Mouse (Mus musculus) midbrain, embryonic 15.5 days (tissue): ENCODE measurements around the gene Grik4. TPM values are rescaled to one million over a fixed set of nuclear protein-coding genes. Genes with fewer than 3 reads are reported as not detected.

ENCODE experiments used
- ATAC-seq: fragments of 200-750 bp; cut with Nextera tagmentation; replicated peaks from 2 replicates; pipeline ENCODE4 v1.8.0; 2017; ENCODE audit warnings: moderate TSS enrichment
- H3K27ac ChIP-seq: fragments of 300-500 bp; sonication (generic); 2 replicates; pipeline ENCODE4 v1.5.1; 2015; ENCODE audit warnings: mild to moderate bottlenecking, inconsistent platforms
- H3K27me3 ChIP-seq: fragments of 300-500 bp; sonication (generic); replicated peaks from 2 replicates; pipeline ENCODE4 v1.6.1; 2015; ENCODE audit warnings: inconsistent platforms
- H3K36me3 ChIP-seq: fragments of 300-500 bp; sonication (generic); replicated peaks from 2 replicates; pipeline ENCODE4 v1.6.1; 2015; ENCODE audit warnings: inconsistent platforms
- H3K4me1 ChIP-seq: fragments of 300-500 bp; sonication (generic); 2 replicates; pipeline ENCODE4 v1.6.1; 2015; ENCODE audit warnings: inconsistent platforms
- H3K4me2 ChIP-seq: fragments of 300-500 bp; sonication (generic); 2 replicates; pipeline ENCODE4 v1.6.1; 2015; ENCODE audit warnings: inconsistent platforms, mild to moderate bottlenecking, moderate library complexity
- H3K4me3 ChIP-seq: fragments of 300-500 bp; sonication (generic); 2 replicates; pipeline ENCODE4 v1.5.1; 2015; ENCODE audit warnings: mild to moderate bottlenecking, inconsistent platforms
- H3K9ac ChIP-seq: fragments of 300-500 bp; sonication (generic); 2 replicates; pipeline ENCODE4 v1.6.1; 2015; ENCODE audit warnings: mild to moderate bottlenecking, inconsistent platforms
- H3K9me3 ChIP-seq: fragments of 300-500 bp; sonication (generic); 2 replicates; pipeline ENCODE4 v1.6.1; 2016; ENCODE audit warnings: inconsistent platforms
- WGBS: fragments of 180-500 bp; shearing (Covaris S2); methylation state at CpG from one replicate; pipeline ENCODE4 v1.1.7; 2015; ENCODE audit warnings: mixed read lengths; 5-methylcytosine and 5-hydroxymethylcytosine counted together
- polyA plus RNA-seq: library from polyadenylated mRNA; unstranded; fragments of >200 nt; fragmentation: Nextera tagmentation; extraction: Ambion mirVana; gene quantifications from 2 replicates; pipeline ENCODE4 v1.2.1, GENCODE M21; 2015

Gene Grik4
- polyA plus RNA-seq, 1 experiment from 2014 or later = 11.2 TPM

DNA sequence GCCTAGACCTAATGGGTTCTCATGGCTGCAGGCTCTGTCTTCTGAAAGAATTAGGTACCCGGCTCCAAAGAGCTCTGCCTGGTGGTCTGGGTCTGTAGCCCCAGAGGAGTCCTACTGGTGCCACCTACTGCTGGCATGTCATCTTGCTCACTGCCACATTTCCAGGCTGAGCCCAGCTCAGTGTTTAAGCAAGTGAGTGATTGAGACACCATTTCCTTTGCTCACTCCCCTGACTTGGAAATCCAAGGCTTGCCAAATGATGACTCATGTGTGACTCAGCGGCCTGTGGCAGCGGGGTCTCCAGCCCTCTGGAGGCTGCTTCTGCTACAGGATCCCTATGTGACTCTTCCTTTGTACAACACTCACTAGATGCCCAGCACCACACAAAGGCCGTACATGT is 72.6 kb downstream of the Grik4 start:
- Histone ChIP-seq H3K9ac (no peak overlapping the region), H3K36me3 (no peaks in the 10 kb centered on the region), H3K27me3 (no peaks in the 10 kb centered on the region), H3K4me3 (no peak overlapping the region), H3K27ac (no peak overlapping the region), H3K4me2 (no peak overlapping the region), H3K9me3 (no peaks in the 10 kb centered on the region), H3K4me1 (peaks cover 12% of the 10 kb centered on the region)
- 94% methylated on average over 4 of the region's 4 CpGs for WGBS
- ATAC-seq = no peak

DNA sequence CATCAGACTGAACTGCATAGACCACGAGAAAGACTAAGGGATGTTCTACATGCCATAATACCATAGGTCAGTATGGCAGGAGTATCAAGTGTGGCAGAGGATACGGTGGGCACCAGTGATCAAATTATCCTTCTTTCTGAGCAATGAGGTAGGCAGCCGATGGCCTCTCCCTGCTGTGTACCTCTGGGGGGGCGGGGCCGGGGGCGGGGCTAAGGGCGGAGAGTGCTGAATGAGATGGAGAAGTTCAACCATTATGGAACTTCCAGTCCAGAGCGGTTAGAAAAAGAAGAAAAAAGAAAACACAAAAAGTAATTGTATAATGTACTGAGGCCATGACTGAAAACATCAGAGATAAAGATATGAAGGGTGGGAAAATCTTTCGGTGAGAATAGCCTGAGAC is 74.0 kb downstream of the Grik4 start:
- 52% methylated on average over 9 of the region's 9 CpGs for WGBS

DNA sequence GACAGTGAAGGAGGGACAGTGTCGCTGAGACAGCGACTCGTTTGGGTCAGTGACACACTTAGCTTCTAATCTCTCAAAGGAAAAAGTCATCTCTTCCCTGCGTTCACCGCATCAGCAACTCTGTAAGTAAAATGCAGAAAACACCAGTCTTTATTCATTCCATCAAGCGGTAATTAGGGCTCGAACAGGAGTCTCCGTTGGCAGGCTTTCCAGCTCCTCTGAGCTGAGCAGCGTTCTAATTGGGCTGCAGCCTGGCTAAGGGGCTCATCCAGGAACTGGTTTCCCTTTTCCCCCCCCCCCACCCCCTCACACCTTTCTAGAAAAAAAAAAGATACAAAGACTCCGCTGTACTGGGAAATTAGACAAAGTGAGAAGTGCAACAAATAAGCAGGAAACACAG is 75.8 kb downstream of the Grik4 start:
- WGBS = 30% methylated on average over 10 of the region's 10 CpGs

More for the DNA sequence above, 74.0 kb downstream of the Grik4 start:
- Histone ChIP-seq H3K4me2 (no peak overlapping the region), H3K27me3 (no peaks in the 10 kb centered on the region), H3K4me1 (peaks cover 16% of the 10 kb centered on the region), H3K9me3 (no peaks in the 10 kb centered on the region), H3K4me3 (no peak overlapping the region), H3K36me3 (no peaks in the 10 kb centered on the region), H3K27ac (no peak overlapping the region), H3K9ac (no peak overlapping the region)
- no peak for ATAC-seq

DNA sequence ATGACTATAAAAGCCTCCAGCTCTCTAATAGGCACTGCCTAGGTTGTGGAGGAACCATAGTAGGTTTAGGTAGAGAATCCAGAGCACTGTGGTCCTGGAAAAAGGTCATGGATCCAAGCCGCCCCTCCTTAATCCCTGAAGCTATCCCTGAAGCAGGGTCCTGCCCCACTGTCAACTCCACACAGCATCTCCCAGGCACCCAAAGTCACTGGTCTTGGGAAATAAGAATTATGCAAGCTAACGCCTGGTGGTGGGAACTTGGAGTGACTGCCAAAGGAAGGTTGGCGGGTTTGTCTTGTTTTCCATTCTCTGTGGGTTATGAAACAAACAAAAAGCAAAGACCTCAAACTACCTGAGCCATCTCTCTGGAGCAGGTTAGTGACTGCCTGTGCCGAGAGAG is 77.6 kb downstream of the Grik4 start:
- Histone ChIP-seq H3K36me3 (no peaks in the 10 kb centered on the region), H3K4me3 (no peak overlapping the region), H3K4me1 (peaks cover 33% of the 10 kb centered on the region), H3K27me3 (no peaks in the 10 kb centered on the region), H3K9me3 (no peaks in the 10 kb centered on the region), H3K9ac (no peak overlapping the region), H3K27ac (no peak overlapping the region), H3K4me2 (no peak overlapping the region)
- 83% methylated on average over 4 of the region's 4 CpGs for WGBS
- no peak for ATAC-seq

More for the DNA sequence above, 75.8 kb downstream of the Grik4 start:
- Histone ChIP-seq H3K36me3 (no peaks in the 10 kb centered on the region), H3K4me2 (no peak overlapping the region), H3K27ac (no peak overlapping the region), H3K27me3 (no peaks in the 10 kb centered on the region), H3K9ac (no peak overlapping the region), H3K4me1 (peaks cover 28% of the 10 kb centered on the region), H3K4me3 (no peak overlapping the region), H3K9me3 (no peaks in the 10 kb centered on the region)
- ATAC-seq = no peak

DNA sequence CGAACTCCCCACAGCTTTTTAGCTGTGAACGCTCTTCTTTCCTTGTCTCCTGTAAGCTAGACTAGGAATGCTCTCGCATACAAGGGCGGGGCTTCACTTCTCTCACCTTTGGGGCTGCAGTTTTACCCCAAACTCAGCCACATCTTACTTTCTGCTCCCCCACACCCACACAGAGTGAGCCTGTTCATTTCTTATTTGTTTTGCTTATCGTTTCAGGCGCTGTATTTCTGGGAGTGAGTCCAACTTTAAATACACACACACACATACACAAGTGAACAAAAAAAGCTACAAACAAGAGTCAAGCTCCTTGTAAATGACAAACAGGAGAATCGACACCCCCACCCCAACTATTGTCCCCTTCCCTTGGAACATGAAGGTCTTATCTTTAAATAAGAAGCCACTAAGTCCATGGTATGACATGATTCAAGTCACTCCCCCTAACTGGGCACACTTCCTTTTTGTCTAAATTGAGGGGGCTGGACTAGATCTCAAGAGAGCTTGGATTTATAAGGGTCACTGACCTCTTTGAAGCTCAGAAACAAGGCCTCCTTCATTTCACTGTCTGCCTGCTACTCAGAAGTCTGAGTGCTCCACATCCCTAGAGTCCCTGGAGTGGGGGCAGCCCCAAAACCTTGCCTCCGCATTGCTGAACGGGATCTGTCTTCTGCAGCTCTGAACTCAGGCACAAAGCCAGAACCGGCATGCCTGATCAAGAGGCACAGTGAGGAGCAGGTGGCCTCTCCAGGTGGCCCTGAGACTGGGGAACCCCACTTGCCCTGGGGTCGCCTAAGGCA is 79.1 kb downstream of the Grik4 start:
- no peaks in the 10 kb centered on the region for H3K27me3 ChIP-seq
- no peak; the same call in 1 of the 2 replicates for ATAC-seq
- WGBS = 38% methylated on average over 11 of the region's 11 CpGs

DNA sequence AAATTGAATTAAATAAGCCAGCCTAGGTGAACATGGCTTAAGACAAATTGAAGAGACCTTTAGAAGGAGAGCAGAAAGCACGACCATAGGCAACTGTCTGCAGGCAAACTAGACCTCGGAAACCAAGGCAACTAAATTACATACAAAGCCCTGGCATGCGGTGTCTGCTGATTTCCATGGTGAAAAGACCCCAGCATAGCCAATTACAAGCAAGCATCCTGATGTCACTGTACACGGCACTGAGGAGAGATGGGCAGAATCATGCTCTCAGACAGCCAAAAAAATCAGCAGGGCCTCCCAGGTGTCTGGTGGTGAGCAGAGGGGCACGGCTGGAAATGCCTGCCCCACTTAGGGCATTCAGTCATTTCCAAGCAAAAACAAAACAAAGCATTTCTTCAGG is 80.9 kb downstream of the Grik4 start:
- H3K4me1 ChIP-seq = peaks cover 24% of the 10 kb centered on the region
- no peak overlapping the region for H3K9ac ChIP-seq
- H3K4me2 ChIP-seq = no peak overlapping the region
- H3K27me3 ChIP-seq = no peaks in the 10 kb centered on the region
- H3K27ac ChIP-seq = peak overlapping the region; percentile 46; the same call in 1 of the 2 replicates
- ATAC-seq = 0 out of 2 replicates have a peak, but pooled peaks have one; percentile 38
- no peaks in the 10 kb centered on the region for H3K36me3 ChIP-seq
- H3K9me3 ChIP-seq = no peaks in the 10 kb centered on the region
- WGBS = 25% methylated on average over 5 of the region's 5 CpGs
- H3K4me3 ChIP-seq = no peak overlapping the region

More for the DNA sequence above, 79.1 kb downstream of the Grik4 start:
- Histone ChIP-seq H3K36me3 (no peaks in the 10 kb centered on the region), H3K4me1 (peaks cover 33% of the 10 kb centered on the region), H3K4me3 (no peak overlapping the region), H3K9me3 (no peaks in the 10 kb centered on the region), H3K27ac (no peak overlapping the region), H3K4me2 (no peak overlapping the region), H3K9ac (no peak overlapping the region; the same call in 1 of the 2 replicates)

DNA sequence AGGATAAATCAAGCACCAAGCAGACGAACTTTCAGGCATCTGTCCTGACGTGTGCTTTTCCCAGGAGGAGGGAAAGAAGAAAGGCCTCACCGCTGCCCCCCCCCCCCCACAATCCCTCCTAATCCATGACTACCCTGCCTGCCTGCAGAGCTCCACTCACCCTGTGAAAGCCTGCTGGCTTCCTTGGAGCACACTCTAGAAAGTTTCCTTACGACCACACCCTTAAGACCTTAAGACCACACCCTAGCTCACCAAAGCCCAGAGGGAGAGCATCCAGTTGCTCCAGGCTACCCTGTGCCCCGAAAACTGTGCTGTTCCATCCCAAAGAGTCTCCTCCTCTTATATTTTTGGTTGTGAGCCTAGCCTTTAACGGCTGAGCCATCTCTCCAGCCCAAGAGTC is 82.6 kb downstream of the Grik4 start:
- peaks cover 22% of the 10 kb centered on the region for H3K4me1 ChIP-seq
- no peak overlapping the region for H3K4me3 ChIP-seq
- H3K36me3 ChIP-seq = no peaks in the 10 kb centered on the region
- H3K4me2 ChIP-seq = no peak overlapping the region
- no peak overlapping the region for H3K9ac ChIP-seq
- no peak for ATAC-seq
- H3K9me3 ChIP-seq = no peaks in the 10 kb centered on the region
- H3K27ac ChIP-seq = no peak overlapping the region
- H3K27me3 ChIP-seq = no peaks in the 10 kb centered on the region
- WGBS = 68% methylated on average over 6 of the region's 6 CpGs

DNA sequence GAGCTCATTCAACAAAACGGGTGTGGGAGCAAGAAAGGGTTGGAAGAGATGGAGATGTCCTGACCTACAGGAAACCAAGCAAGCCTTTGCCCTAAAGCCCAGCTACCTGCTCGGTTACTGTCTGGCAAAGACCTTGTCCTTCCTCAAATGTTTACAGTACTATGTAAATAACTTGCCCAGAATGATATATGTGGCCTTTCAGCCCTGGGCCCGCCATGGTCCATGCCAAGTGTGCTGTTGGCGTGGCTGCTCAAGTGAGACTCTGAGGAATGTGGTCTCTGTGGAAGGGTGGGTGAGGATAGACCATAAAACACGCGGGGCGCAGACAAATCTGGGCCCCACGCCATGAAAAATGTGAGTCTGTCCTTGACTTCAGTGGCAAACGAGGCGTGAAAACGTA is 83.1 kb downstream of the Grik4 start:
- Histone ChIP-seq H3K4me2 (no peak overlapping the region), H3K4me1 (peaks cover 22% of the 10 kb centered on the region), H3K4me3 (no peak overlapping the region), H3K27me3 (no peaks in the 10 kb centered on the region), H3K27ac (no peak overlapping the region), H3K9ac (no peak overlapping the region), H3K9me3 (no peaks in the 10 kb centered on the region), H3K36me3 (no peaks in the 10 kb centered on the region)
- 81% methylated on average over 11 of the region's 11 CpGs for WGBS
- ATAC-seq = no peak

DNA sequence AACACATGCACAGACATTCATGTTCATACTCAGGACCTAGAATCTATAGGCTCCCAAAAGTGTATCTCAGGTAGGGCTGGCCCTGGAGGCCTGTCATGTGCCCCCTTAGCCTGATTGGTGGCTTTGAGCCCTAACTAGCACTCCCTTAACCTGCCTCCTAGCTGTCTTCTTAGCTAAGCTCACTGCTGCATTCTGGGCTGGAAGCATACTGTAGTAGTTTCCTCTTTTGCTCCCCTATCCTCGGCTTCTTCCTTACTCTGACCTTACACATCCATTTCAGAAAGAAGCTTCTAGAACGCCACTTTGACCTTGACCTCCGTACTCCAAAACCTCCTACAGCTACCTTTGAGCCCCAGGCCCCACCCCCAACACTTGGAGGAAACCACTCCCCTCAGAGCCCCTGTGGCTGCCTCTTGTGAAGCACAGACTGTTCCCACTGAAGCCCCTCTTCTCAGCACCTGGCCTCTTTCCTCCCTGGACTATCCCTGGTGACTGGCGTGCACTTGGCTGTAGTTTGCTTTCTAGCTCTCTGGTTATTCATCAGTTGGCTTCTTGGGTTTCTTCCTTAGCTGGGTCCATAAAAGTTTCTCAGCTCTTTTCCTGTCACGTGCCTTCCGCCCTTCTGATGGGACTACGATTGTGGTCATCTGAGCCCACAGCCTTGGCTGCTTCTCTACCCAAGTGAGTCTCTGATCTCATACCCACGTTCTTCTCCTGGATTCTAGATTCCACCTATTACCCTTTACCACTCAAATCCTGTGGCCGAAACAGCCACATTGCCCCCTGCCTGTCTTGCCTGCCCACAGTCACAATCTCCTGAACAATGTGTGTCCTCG is 84.1 kb downstream of the Grik4 start:
- Histone ChIP-seq H3K36me3 (no peaks in the 10 kb centered on the region), H3K4me2 (no peak overlapping the region), H3K4me3 (no peak overlapping the region), H3K9me3 (no peaks in the 10 kb centered on the region), H3K27ac (no peak overlapping the region), H3K9ac (no peak overlapping the region), H3K27me3 (no peaks in the 10 kb centered on the region), H3K4me1 (peaks cover 16% of the 10 kb centered on the region; the same call in 1 of the 2 replicates)
- ATAC-seq = no peak
- 78% methylated on average over 10 of the region's 10 CpGs for WGBS

DNA sequence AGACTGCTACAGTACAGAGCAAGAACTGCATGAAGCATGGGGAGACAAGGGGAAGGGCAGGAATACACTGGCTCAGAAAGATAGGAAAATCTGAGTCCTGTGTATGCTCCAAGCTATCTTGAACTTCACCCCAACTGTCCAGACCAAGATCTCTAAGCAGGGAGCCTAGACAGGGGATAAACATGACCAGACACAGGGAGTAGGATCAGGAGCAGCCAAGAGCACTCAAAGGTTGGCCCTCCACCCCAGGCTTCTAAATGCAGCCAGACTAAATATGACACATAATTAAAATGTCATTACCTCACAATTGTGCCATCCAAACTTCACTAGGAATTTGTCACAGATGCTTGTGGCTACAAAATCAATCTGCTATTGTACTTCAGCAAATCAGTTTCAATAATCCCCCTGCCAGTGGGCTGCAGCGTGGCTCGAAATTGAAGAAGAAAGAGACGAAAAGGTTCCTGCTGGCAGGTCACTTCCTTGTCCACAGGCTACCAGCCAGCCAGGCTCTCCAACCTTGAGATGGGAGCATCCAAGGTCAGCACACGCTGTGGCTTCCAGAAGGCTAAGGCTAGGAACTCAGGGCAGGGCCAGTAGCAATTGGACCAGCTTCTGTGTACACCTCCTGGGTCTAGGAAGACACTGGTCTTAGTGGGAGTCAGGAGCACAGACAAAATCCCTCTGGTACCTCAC is 85.1 kb downstream of the Grik4 start:
- ATAC-seq = no peak
- H3K4me3 ChIP-seq = no peak overlapping the region
- no peaks in the 10 kb centered on the region for H3K9me3 ChIP-seq
- no peak overlapping the region for H3K4me2 ChIP-seq
- no peaks in the 10 kb centered on the region for H3K27me3 ChIP-seq
- no peak overlapping the region for H3K9ac ChIP-seq
- H3K4me1 ChIP-seq = peaks cover 12% of the 10 kb centered on the region; the same call in 1 of the 2 replicates
- 49% methylated on average over 4 of the region's 4 CpGs for WGBS
- H3K27ac ChIP-seq = no peak overlapping the region
- no peaks in the 10 kb centered on the region for H3K36me3 ChIP-seq

DNA sequence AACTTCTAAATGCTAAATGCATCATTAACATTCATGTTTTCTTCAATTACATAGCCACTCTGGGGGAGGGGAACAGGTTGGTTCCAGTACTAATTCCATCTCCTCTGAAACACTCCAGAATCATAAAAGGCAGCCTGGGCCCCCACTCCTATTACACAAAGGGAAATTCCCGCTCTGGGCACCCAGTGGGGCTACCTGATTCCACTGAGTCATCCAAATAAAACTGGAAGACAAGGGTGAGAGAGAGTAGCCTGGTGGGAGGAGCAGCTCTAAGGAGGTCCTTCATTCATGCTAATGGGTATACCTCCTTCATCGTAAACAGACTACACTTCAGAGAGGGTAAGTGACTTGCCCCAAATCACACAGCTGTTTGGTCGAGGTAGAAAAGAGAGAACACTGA is 85.7 kb downstream of the Grik4 start:
- no peak overlapping the region for H3K4me3 ChIP-seq
- no peaks in the 10 kb centered on the region for H3K27me3 ChIP-seq
- H3K36me3 ChIP-seq = no peaks in the 10 kb centered on the region
- no peak for ATAC-seq
- no peaks in the 10 kb centered on the region for H3K9me3 ChIP-seq
- no peak overlapping the region for H3K4me2 ChIP-seq
- H3K4me1 ChIP-seq = peaks cover 6% of the 10 kb centered on the region; the same call in 1 of the 2 replicates
- no peak overlapping the region for H3K27ac ChIP-seq
- no peak overlapping the region for H3K9ac ChIP-seq
- WGBS = 61% methylated on average over 3 of the region's 3 CpGs

DNA sequence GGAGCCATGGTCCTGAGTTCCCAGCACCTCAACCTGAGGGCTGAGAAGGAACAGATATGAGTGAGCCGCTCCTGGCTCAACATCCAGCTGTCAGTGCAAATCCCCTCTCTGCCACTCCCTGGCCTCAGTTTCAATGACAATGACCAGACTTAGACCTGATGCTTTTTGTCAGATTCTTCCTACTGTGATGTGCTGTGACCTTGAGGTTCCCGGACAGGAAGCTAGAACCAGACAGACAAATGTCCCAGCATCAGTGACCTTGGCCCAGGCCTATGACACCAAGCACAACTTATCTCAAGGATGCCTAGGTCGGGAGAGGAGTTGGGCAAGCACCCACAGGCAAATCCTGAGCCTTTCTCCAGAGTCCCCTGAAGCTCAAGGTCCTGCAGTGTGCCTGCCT is 86.5 kb downstream of the Grik4 start:
- Histone ChIP-seq H3K9ac (no peak overlapping the region), H3K27ac (no peak overlapping the region), H3K27me3 (no peaks in the 10 kb centered on the region), H3K4me3 (no peak overlapping the region), H3K4me2 (no peak overlapping the region), H3K9me3 (no peaks in the 10 kb centered on the region), H3K4me1 (no peaks in the 10 kb centered on the region), H3K36me3 (no peaks in the 10 kb centered on the region)
- no peak for ATAC-seq
- 82% methylated on average over 3 of the region's 3 CpGs for WGBS
